Mouse (Mus musculus) spleen, postnatal 36 days (tissue): ENCODE results near the gene Ubac2.
A peak's percentile ranks its signal among the peaks of the same experiment; 100 is the strongest.

Experiments
- DNase-seq, 2 experiments: peaks; one replicate each; pipeline ENCODE4 v3.0.0; 2022; ENCODE audit warnings: low spot score in 2 of 2, mixed read lengths in 1 of 2

The Ubac2 gene

GRCm38 (mm10) chr14:122000346-122001105, 122.1 kb downstream of the Ubac2 start:
- no peak for DNase-seq

- no peak for DNase-seq
Measured at GRCm38 (mm10) chr14:122002224-122002623, 123.8 kb downstream of the Ubac2 start.

- DNase-seq: no peak
Measured at GRCm38 (mm10) chr14:122003812-122004211, 125.4 kb downstream of the Ubac2 start.

- DNase-seq: no peak
Measured at GRCm38 (mm10) chr14:122008261-122008660, 129.8 kb downstream of the Ubac2 start.

- DNase-seq: peak; percentile 88 to 89
Measured at GRCm38 (mm10) chr14:122009502-122009901, 131.1 kb downstream of the Ubac2 start.

- no peak for DNase-seq
Measured at GRCm38 (mm10) chr14:122010301-122010700, 131.9 kb downstream of the Ubac2 start.

GRCm38 (mm10) chr14:122011768-122012167, 133.3 kb downstream of the Ubac2 start:
- DNase-seq: no peak

GRCm38 (mm10) chr14:122012193-122012592, 133.8 kb downstream of the Ubac2 start:
- no peak for DNase-seq

GRCm38 (mm10) chr14:122012814-122013213, 134.4 kb downstream of the Ubac2 start:
- DNase-seq: peak; percentile 66 to 72

- DNase-seq: peak; percentile 78 to 81
Measured at GRCm38 (mm10) chr14:122013417-122013951, 135.1 kb downstream of the Ubac2 start.

- DNase-seq: no peak
Measured at GRCm38 (mm10) chr14:122017958-122018357, 139.5 kb downstream of the Ubac2 start.

GRCm38 (mm10) chr14:122019389-122019788, 141.0 kb downstream of the Ubac2 start:
- DNase-seq: no peak

GRCm38 (mm10) chr14:122020567-122020966, 142.1 kb downstream of the Ubac2 start:
- DNase-seq: no peak

- DNase-seq: no peak
Measured at GRCm38 (mm10) chr14:122023054-122023453, 144.6 kb downstream of the Ubac2 start.

GRCm38 (mm10) chr14:122023928-122024327, 145.5 kb downstream of the Ubac2 start:
- DNase-seq: no peak

GRCm38 (mm10) chr14:122028926-122029745, 150.7 kb downstream of the Ubac2 start:
- peak; percentile 84 to 86 for DNase-seq

GRCm38 (mm10) chr14:122029851-122030250, 151.4 kb downstream of the Ubac2 start:
- DNase-seq: peak; percentile 68 to 70

GRCm38 (mm10) chr14:122032045-122032444, 153.6 kb downstream of the Ubac2 start:
- DNase-seq: no peak

GRCm38 (mm10) chr14:122034451-122034850, 156.0 kb downstream of the Ubac2 start, which contains the start of gene Timm8a2:
Gene Timm8a2, plus strand, starts transcription at chr14:122034674.
- no peak for DNase-seq

- DNase-seq: no peak
Measured at GRCm38 (mm10) chr14:122035181-122035580, 156.8 kb downstream of the Ubac2 start.

- DNase-seq: peak in 1 of 2 experiments; percentile 33
Measured at GRCm38 (mm10) chr14:122035860-122036259, 157.4 kb downstream of the Ubac2 start.
